Mouse (Mus musculus) spleen, adult 2 months (tissue): ENCODE data around the gene Eras.

Experiments used
- CTCF ChIP-seq: fragments of 200-500 bp; IDR thresholded peaks from 2 replicates; pipeline ENCODE4 v1.5.1; 2011; ENCODE audit warnings: mild to moderate bottlenecking, inconsistent platforms; ENCODE audit not compliant: insufficient read depth, insufficient read length, insufficient replicate concordance; ENCODE audit errors: extremely low read depth
- POLR2A ChIP-seq: fragments of 200-500 bp; IDR thresholded peaks from 2 replicates; pipeline ENCODE4 v1.6.1; 2011; ENCODE audit warnings: low read depth, low read length, inconsistent platforms

GRCm38 (mm10) chrX:7907735-7908134 lies 20.7 kb downstream of the Eras start, which contains the start of gene Gm10491:
- TF ChIP-seq CTCF (no peak), POLR2A (no peak)
